Mouse (Mus musculus) neural tube, embryonic 11.5 days (tissue): Measurements from ENCODE around the gene Iqca. TPM values are rescaled to one million over a fixed set of nuclear protein-coding genes. Genes with fewer than 3 reads are reported as not detected.

Experiments used
- ATAC-seq: fragments of 200-750 bp; cut with Nextera tagmentation; 2 replicates; pipeline ENCODE4 v1.8.0; 2017; ENCODE audit warnings: moderate number of reproducible peaks, mild to moderate bottlenecking, moderate TSS enrichment, moderate library complexity; ENCODE audit not compliant: insufficient read depth, low FRiP score, low TSS enrichment
- DNase-seq: peaks from one replicate; pipeline ENCODE4 v3.0.0-alpha.2; 2015; ENCODE audit warnings: low spot score
- H3K27ac ChIP-seq: fragments of 300-500 bp; sonication (generic); 2 replicates; pipeline ENCODE4 v1.5.1; 2014; ENCODE audit warnings: low read depth, mild to moderate bottlenecking, low read length
- H3K27me3 ChIP-seq: fragments of 300-500 bp; sonication (generic); 2 replicates; pipeline ENCODE4 v1.6.1; 2014; ENCODE audit warnings: mild to moderate bottlenecking, low read length, mixed read lengths; ENCODE audit not compliant: control insufficient read depth, insufficient read depth
- H3K36me3 ChIP-seq: fragments of 300-500 bp; sonication (generic); 2 replicates; pipeline ENCODE4 v1.6.1; 2014; ENCODE audit warnings: mild to moderate bottlenecking, low read length, moderate library complexity, mixed read lengths; ENCODE audit not compliant: control insufficient read depth, insufficient read depth
- H3K4me1 ChIP-seq: fragments of 300-500 bp; sonication (generic); 2 replicates; pipeline ENCODE4 v1.6.1; 2014; ENCODE audit warnings: low read length, mixed read lengths; ENCODE audit not compliant: control insufficient read depth, insufficient read depth
- H3K4me2 ChIP-seq: fragments of 300-500 bp; sonication (generic); 2 replicates; pipeline ENCODE4 v1.6.1; 2014; ENCODE audit warnings: low read depth, mild to moderate bottlenecking, moderate library complexity
- H3K4me3 ChIP-seq: fragments of 300-500 bp; sonication (generic); 2 replicates; pipeline ENCODE4 v1.5.1; 2014; ENCODE audit warnings: low read depth, low read length
- H3K9ac ChIP-seq: fragments of 300-500 bp; sonication (generic); 2 replicates; pipeline ENCODE4 v1.6.1; 2014; ENCODE audit warnings: mild to moderate bottlenecking, low read length
- H3K9me3 ChIP-seq: fragments of 300-500 bp; sonication (generic); 2 replicates; pipeline ENCODE4 v1.6.1; 2016; ENCODE audit warnings: low read length; ENCODE audit not compliant: control insufficient read depth
- WGBS: fragments of 180-500 bp; shearing (Covaris S2); extraction: QIAGEN DNeasy Blood & Tissue Kit; methylation state at CpG from one replicate; pipeline ENCODE4 v1.1.7; 2014; 5-methylcytosine and 5-hydroxymethylcytosine counted together
- polyA plus RNA-seq: library from polyadenylated mRNA; unstranded; fragments of >200 nt; fragmentation: Nextera tagmentation; extraction: Ambion mirVana; gene quantifications from 2 replicates; pipeline ENCODE4 v1.2.1, GENCODE M21; 2014

Iqca gene
- polyA plus RNA-seq, 1 experiment from 2014 or later: 0.11 TPM

DNA sequence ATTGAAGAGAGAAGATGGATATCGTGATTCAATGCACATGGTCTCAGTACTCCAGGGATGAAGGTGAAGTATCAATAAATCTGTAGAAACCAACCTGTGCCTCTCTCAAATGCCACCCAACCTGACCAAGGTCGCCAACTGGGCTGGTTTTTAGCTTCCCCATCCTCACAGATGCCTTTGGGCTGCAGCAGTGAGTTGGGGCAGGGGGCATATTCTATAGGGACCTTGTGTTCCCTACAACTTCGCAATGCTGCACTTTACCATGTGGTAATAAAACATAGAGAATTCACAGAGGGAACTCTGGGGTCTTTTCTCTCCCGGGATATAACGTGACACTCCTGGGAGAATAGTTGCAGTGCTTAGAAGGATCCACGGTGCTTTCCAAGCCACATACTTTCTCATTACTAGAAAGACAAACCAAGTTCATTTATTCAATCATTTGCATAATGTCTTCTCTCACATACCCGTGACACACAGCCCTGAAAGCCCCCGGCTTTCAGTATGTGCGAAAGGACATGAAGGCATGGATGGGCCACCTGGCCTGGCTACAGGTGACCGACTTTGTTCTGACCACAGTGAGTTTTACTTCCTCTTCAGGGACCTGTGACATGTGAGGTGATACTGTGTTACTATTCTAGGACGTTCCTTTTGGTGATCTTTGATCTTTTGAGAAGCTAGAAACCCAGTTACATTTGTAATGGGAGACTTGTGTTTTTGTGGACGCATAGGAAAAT, 27.9 kb upstream of the Iqca start:
- 82% methylated on average over 12 of the region's 12 CpGs for WGBS

GRCm38 (mm10) chr1:90180479-90180878, 27.3 kb upstream of the Iqca start:
- WGBS: 83% methylated on average over 7 of the region's 7 CpGs
- Histone ChIP-seq H3K36me3 (no peaks in the 10 kb centered on the region), H3K9ac (no peak overlapping the region), H3K4me3 (no peak overlapping the region), H3K4me1 (no peaks in the 10 kb centered on the region), H3K9me3 (no peaks in the 10 kb centered on the region), H3K27me3 (no peaks in the 10 kb centered on the region), H3K4me2 (no peak overlapping the region), H3K27ac (no peak overlapping the region)
- ATAC-seq: no peak
- DNase-seq: no peak

More for the DNA sequence above, 27.9 kb upstream of the Iqca start:
- Histone ChIP-seq H3K4me2 (no peak overlapping the region), H3K27ac (no peak overlapping the region), H3K9ac (no peak overlapping the region), H3K27me3 (no peaks in the 10 kb centered on the region), H3K36me3 (no peaks in the 10 kb centered on the region), H3K9me3 (no peaks in the 10 kb centered on the region), H3K4me3 (no peak overlapping the region), H3K4me1 (no peaks in the 10 kb centered on the region)
- no peak for ATAC-seq
- DNase-seq: no peak

DNA sequence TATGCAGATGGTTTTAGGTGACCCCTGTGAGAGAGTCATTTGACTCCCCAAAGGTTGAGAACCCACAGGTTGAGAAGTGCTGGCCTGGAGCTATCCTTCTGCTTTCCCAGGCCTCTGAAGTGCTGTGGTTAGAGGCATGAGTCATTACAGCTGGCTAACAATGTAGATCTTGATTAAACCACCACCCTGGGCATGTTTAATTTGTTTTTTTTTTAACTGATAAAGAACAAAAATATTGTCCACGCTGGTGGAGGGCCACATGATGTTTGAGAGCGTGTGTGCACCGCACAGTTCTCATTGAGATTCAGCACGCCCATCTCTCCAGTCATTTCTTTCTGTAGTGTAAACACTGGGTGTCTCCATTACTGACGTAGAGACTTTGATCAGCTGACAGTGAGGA, 24.8 kb upstream of the Iqca start:
- no peak overlapping the region for H3K9ac ChIP-seq
- H3K27me3 ChIP-seq: no peaks in the 10 kb centered on the region
- ATAC-seq (no peak), DNase-seq (no peak)
- 79% methylated on average over 5 of the region's 5 CpGs for WGBS
- no peak overlapping the region for H3K27ac ChIP-seq
- H3K4me3 ChIP-seq: no peak overlapping the region
- H3K4me2 ChIP-seq: no peak overlapping the region
- no peaks in the 10 kb centered on the region for H3K36me3 ChIP-seq
- H3K9me3 ChIP-seq: no peaks in the 10 kb centered on the region
- H3K4me1 ChIP-seq: no peaks in the 10 kb centered on the region

GRCm38 (mm10) chr1:90177565-90177964, 24.4 kb upstream of the Iqca start:
- no peak for ATAC-seq
- Histone ChIP-seq H3K9ac (no peak overlapping the region), H3K36me3 (no peaks in the 10 kb centered on the region), H3K27ac (no peak overlapping the region), H3K4me3 (no peak overlapping the region), H3K9me3 (no peaks in the 10 kb centered on the region), H3K27me3 (no peaks in the 10 kb centered on the region), H3K4me2 (no peak overlapping the region), H3K4me1 (no peaks in the 10 kb centered on the region)
- DNase-seq: no peak

DNA sequence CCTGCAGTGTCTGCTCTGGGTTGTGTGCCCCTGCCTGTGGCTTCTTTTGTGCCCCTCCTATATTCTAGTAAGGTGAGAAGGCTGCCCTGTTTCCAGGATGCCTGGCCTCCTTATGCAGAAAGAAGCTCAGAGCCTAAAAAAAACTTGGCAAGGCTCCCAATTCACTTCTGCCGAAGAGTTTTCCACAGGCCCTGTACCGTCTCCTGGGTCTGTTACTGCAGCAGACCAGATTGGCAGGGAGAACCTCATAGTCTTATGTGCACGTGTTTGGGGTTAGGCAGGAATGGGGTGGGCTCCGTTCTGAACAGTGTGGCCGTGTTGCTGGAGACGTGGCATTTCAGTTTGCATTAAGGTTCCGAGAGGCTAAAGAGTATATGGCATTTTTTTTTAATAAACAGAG, 23.0 kb upstream of the Iqca start:
- Histone ChIP-seq H3K36me3 (no peaks in the 10 kb centered on the region), H3K27me3 (no peaks in the 10 kb centered on the region), H3K27ac (no peak overlapping the region), H3K4me3 (no peak overlapping the region), H3K9me3 (no peaks in the 10 kb centered on the region), H3K4me1 (no peaks in the 10 kb centered on the region), H3K9ac (no peak overlapping the region), H3K4me2 (no peak overlapping the region)
- no peak for ATAC-seq
- no peak for DNase-seq
- 85% methylated on average over 7 of the region's 7 CpGs for WGBS

DNA sequence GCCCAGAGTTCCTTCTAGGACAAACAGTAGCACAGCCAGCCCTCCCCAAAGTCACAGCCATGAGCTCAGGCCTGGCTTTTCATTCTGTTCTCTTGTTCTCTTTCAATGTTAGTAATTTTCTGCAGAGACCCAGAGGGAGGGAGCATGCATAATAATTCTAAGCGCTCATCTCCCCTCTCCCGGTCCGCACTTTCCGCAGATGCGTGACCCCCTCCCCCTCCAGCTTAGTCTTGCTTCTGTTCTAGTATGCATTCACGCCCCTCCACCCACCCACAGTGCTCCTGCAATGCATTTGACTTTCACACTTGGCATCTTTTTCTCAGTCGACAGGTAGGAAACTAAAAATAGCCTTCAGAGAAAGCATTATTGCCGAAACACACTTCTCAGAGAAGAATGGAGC, 21.1 kb upstream of the Iqca start:
- no peak for DNase-seq
- Histone ChIP-seq H3K27ac (no peak overlapping the region), H3K36me3 (no peaks in the 10 kb centered on the region)

GRCm38 (mm10) chr1:90164319-90164718, 11.1 kb upstream of the Iqca start:
- Histone ChIP-seq H3K27ac (no peak overlapping the region), H3K9me3 (no peaks in the 10 kb centered on the region), H3K4me1 (peaks cover 5% of the 10 kb centered on the region; the same call in 1 of the 2 replicates), H3K4me2 (no peak overlapping the region), H3K27me3 (no peaks in the 10 kb centered on the region), H3K4me3 (no peak overlapping the region), H3K36me3 (no peaks in the 10 kb centered on the region), H3K9ac (0 out of 2 replicates have a peak overlapping the region, but pooled peaks have one; percentile 1)
- no peak for ATAC-seq
- DNase-seq: no peak
- WGBS: 45% methylated on average over 3 of the region's 3 CpGs

More for the DNA sequence above, 21.1 kb upstream of the Iqca start:
- Histone ChIP-seq H3K9ac (no peak overlapping the region), H3K4me1 (no peaks in the 10 kb centered on the region), H3K4me2 (no peak overlapping the region), H3K4me3 (no peak overlapping the region), H3K27me3 (no peaks in the 10 kb centered on the region), H3K9me3 (no peaks in the 10 kb centered on the region)
- no peak for ATAC-seq
- 58% methylated on average over 8 of the region's 8 CpGs for WGBS

DNA sequence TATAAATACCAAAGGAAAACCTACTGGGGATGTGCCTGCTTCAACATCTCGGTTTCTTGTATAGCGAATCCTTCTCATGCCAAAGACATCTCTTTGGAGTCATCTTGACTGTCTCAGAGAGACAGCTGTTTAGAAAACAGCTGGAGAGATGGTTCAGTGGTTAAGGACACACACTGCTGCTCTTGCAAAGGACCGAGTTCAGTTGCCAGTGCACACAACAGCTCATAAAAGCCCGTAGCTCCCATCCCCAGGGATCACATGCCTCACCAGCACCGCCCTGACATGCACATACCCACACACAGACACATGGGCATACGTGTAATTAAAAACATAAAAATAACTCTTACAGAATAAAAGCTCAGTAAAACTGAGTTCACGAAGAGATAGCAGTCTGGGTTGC, 10.0 kb upstream of the Iqca start:
- no peaks in the 10 kb centered on the region for H3K36me3 ChIP-seq
- WGBS: 79% methylated on average over 7 of the region's 7 CpGs
- peak overlapping the region; percentile 9; the same call in 1 of the 2 replicates for H3K27ac ChIP-seq
- no peak overlapping the region for H3K4me3 ChIP-seq
- ATAC-seq (no peak), DNase-seq (no peak)
- peaks cover 5% of the 10 kb centered on the region; the same call in 1 of the 2 replicates for H3K4me1 ChIP-seq
- H3K9me3 ChIP-seq: no peaks in the 10 kb centered on the region
- no peak overlapping the region for H3K9ac ChIP-seq
- H3K27me3 ChIP-seq: no peaks in the 10 kb centered on the region
- H3K4me2 ChIP-seq: no peak overlapping the region

DNA sequence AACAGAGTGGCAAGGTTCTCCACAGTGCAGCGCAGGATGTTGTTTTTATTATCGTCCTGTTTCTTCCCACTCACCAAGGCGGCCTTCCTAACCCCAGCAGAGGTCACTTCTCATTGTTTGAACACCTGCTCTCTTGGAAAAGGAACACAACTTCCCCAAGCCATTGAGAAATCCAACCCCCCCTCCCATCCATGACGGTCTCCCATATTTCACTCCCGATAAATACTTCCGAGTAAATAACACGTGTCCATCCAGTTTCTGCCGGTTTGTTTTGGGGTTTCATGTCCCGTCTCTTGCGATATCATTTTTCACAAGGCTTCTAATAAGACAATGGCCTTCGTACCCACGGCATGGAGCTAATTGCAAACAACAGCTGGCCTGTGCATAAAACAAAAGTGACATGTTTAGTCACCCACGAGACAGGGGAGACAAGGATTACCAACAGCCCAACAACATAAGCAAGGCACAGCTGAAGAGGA, 9.2 kb upstream of the Iqca start:
- Histone ChIP-seq H3K36me3 (no peaks in the 10 kb centered on the region), H3K4me1 (peaks cover 5% of the 10 kb centered on the region; the same call in 1 of the 2 replicates), H3K27ac (peak overlapping the region; percentile 9; the same call in 1 of the 2 replicates), H3K4me3 (no peak overlapping the region), H3K9ac (no peak overlapping the region), H3K4me2 (no peak overlapping the region), H3K27me3 (no peaks in the 10 kb centered on the region), H3K9me3 (no peaks in the 10 kb centered on the region)
- 25% methylated on average over 13 of the region's 13 CpGs for WGBS
- ATAC-seq: no peak
- no peak for DNase-seq
